Mouse (Mus musculus) cortical plate, adult 2 months (tissue): ENCODE measurements at regions not wholly inside any gene's neighbourhood (a gene's known extent, or its start where the extent isn't known, plus 50 kb on each side); places are given as distances from the start of the nearest gene placed in this dataset.

Experiments
- H3K27ac ChIP-seq: fragments of 200-500 bp; 2 replicates; pipeline ENCODE4 v1.5.1; 2012; ENCODE audit warnings: low read length, control low read depth, inconsistent platforms; ENCODE audit not compliant: insufficient read depth
- H3K4me1 ChIP-seq: fragments of 200-500 bp; 2 replicates; pipeline ENCODE4 v1.6.1; 2011; ENCODE audit warnings: low read length; ENCODE audit not compliant: control insufficient read depth, insufficient read depth
- H3K4me3 ChIP-seq: fragments of 200-500 bp; 2 replicates; pipeline ENCODE4 v1.5.1; 2011; ENCODE audit warnings: mild to moderate bottlenecking, low read length, control low read depth; ENCODE audit not compliant: insufficient read depth
- CTCF ChIP-seq: fragments of 200-500 bp; IDR thresholded peaks from 2 replicates; pipeline ENCODE4 v1.5.1; 2011; ENCODE audit warnings: mild to moderate bottlenecking, control low read depth, low read length; ENCODE audit not compliant: insufficient read depth; ENCODE audit errors: extremely low read depth
- POLR2A ChIP-seq: fragments of 200-500 bp; IDR thresholded peaks from 2 replicates; pipeline ENCODE4 v1.6.1; 2011; ENCODE audit warnings: mild to moderate bottlenecking, low read length, control low read depth; ENCODE audit not compliant: insufficient read depth; ENCODE audit errors: extremely low read depth

- TF ChIP-seq POLR2A, result no peak
- no peak for TF ChIP-seq CTCF
- Histone ChIP-seq H3K4me1 (peaks cover 2% of the 10 kb centered on the region; the same call in 1 of the 2 replicates), H3K27ac (no peak overlapping the region), H3K4me3 (no peak overlapping the region)
These were observed 373.9 kb upstream of the Cd180 start for GRCm38 (mm10) chr13:102319453-102319852.

- Histone ChIP-seq H3K4me1 (peaks cover 2% of the 10 kb centered on the region; the same call in 1 of the 2 replicates), H3K4me3 (no peak overlapping the region), H3K27ac (no peak overlapping the region)
- TF ChIP-seq CTCF (no peak), POLR2A (no peak)
These were observed 369.5 kb upstream of the Cd180 start for GRCm38 (mm10) chr13:102323876-102324275.

GRCm38 (mm10) chr13:102326003-102326402 is 367.4 kb upstream of the Cd180 start:
- H3K4me3 ChIP-seq, result no peak overlapping the region
- TF ChIP-seq CTCF, result no peak
- no peak for TF ChIP-seq POLR2A
- peaks cover 2% of the 10 kb centered on the region; the same call in 1 of the 2 replicates for H3K4me1 ChIP-seq
- no peak overlapping the region for H3K27ac ChIP-seq

- H3K4me3 ChIP-seq, result no peak overlapping the region
- no peak overlapping the region for H3K27ac ChIP-seq
- no peak for TF ChIP-seq CTCF
- no peak for TF ChIP-seq POLR2A
- H3K4me1 ChIP-seq, result peaks cover 2% of the 10 kb centered on the region; the same call in 1 of the 2 replicates
These were observed 366.8 kb upstream of the Cd180 start for GRCm38 (mm10) chr13:102326544-102326943.

GRCm38 (mm10) chr13:102333667-102334066 is 359.7 kb upstream of the Cd180 start:
- no peak overlapping the region for H3K27ac ChIP-seq
- TF ChIP-seq POLR2A, result no peak
- TF ChIP-seq CTCF, result no peak
- peaks cover 1% of the 10 kb centered on the region; the same call in 1 of the 2 replicates for H3K4me1 ChIP-seq
- no peak overlapping the region for H3K4me3 ChIP-seq

GRCm38 (mm10) chr13:102334131-102334534 is 359.2 kb upstream of the Cd180 start:
- TF ChIP-seq POLR2A, result no peak
- TF ChIP-seq CTCF, result no peak
- peaks cover 1% of the 10 kb centered on the region; the same call in 1 of the 2 replicates for H3K4me1 ChIP-seq
- H3K4me3 ChIP-seq, result no peak overlapping the region
- H3K27ac ChIP-seq, result no peak overlapping the region

GRCm38 (mm10) chr13:102343236-102343635 is 350.1 kb upstream of the Cd180 start:
- H3K4me1 ChIP-seq, result no peaks in the 10 kb centered on the region; the same call in 1 of the 2 replicates
- no peak overlapping the region for H3K4me3 ChIP-seq
- no peak overlapping the region for H3K27ac ChIP-seq
- no peak for TF ChIP-seq CTCF
- TF ChIP-seq POLR2A, result no peak

GRCm38 (mm10) chr13:102344606-102345269 is 348.6 kb upstream of the Cd180 start:
- Histone ChIP-seq H3K4me1 (no peaks in the 10 kb centered on the region; the same call in 1 of the 2 replicates), H3K27ac (no peak overlapping the region), H3K4me3 (no peak overlapping the region)
- TF ChIP-seq POLR2A (no peak), CTCF (no peak)

GRCm38 (mm10) chr13:102349493-102349892 is 343.9 kb upstream of the Cd180 start:
- no peaks in the 10 kb centered on the region for H3K4me1 ChIP-seq
- H3K4me3 ChIP-seq, result no peak overlapping the region
- TF ChIP-seq CTCF (no peak), POLR2A (no peak)
- no peak overlapping the region for H3K27ac ChIP-seq

- no peak for TF ChIP-seq POLR2A
- no peak for TF ChIP-seq CTCF
- Histone ChIP-seq H3K4me3 (no peak overlapping the region), H3K27ac (no peak overlapping the region), H3K4me1 (no peaks in the 10 kb centered on the region)
These were observed 341.1 kb upstream of the Cd180 start for GRCm38 (mm10) chr13:102352073-102352854.
